Mouse (Mus musculus) midbrain, embryonic 13.5 days (tissue): ENCODE measurements around the gene Greb1. TPM values are rescaled to one million over a fixed set of nuclear protein-coding genes. Genes with fewer than 3 reads are reported as not detected.

Source experiments
- ATAC-seq: fragments of 200-750 bp; cut with Nextera tagmentation; 2 replicates; pipeline ENCODE4 v1.8.0; 2017; ENCODE audit warnings: mild to moderate bottlenecking, moderate TSS enrichment, moderate library complexity
- H3K27ac ChIP-seq: fragments of 300-500 bp; sonication (generic); 2 replicates; pipeline ENCODE4 v1.5.1; 2015; ENCODE audit warnings: inconsistent platforms, mild to moderate bottlenecking, moderate library complexity
- H3K27me3 ChIP-seq: fragments of 300-500 bp; sonication (generic); 2 replicates; pipeline ENCODE4 v1.6.1; 2015; ENCODE audit warnings: mild to moderate bottlenecking, inconsistent platforms
- H3K36me3 ChIP-seq: fragments of 300-500 bp; sonication (generic); 2 replicates; pipeline ENCODE4 v1.6.1; 2015; ENCODE audit warnings: mild to moderate bottlenecking, inconsistent platforms
- H3K4me1 ChIP-seq: fragments of 300-500 bp; sonication (generic); replicated peaks from 2 replicates; pipeline ENCODE4 v1.6.1; 2015; ENCODE audit warnings: inconsistent platforms
- H3K4me2 ChIP-seq: fragments of 300-500 bp; sonication (generic); replicated peaks from 2 replicates; pipeline ENCODE4 v1.6.1; 2015; ENCODE audit warnings: moderate library complexity, mild to moderate bottlenecking, inconsistent platforms
- H3K4me3 ChIP-seq: fragments of 300-500 bp; sonication (generic); replicated peaks from 2 replicates; pipeline ENCODE4 v1.5.1; 2015; ENCODE audit warnings: mild to moderate bottlenecking, inconsistent platforms
- H3K9ac ChIP-seq: fragments of 300-500 bp; sonication (generic); replicated peaks from 2 replicates; pipeline ENCODE4 v1.6.1; 2015; ENCODE audit warnings: mild to moderate bottlenecking, inconsistent platforms
- H3K9me3 ChIP-seq: fragments of 300-500 bp; sonication (generic); 2 replicates; pipeline ENCODE4 v1.6.1; 2016; ENCODE audit warnings: mild to moderate bottlenecking, inconsistent platforms
- WGBS: fragments of 180-500 bp; shearing (Covaris S2); methylation state at CpG from one replicate; pipeline ENCODE4 v1.1.7; 2015; 5-methylcytosine and 5-hydroxymethylcytosine counted together
- polyA plus RNA-seq: library from polyadenylated mRNA; unstranded; fragments of >200 nt; fragmentation: Nextera tagmentation; extraction: Ambion mirVana; gene quantifications from 2 replicates; pipeline ENCODE4 v1.2.1, GENCODE M21; 2015

Gene Greb1
- polyA plus RNA-seq, 1 experiment from 2014 or later: 2.7 TPM

DNA sequence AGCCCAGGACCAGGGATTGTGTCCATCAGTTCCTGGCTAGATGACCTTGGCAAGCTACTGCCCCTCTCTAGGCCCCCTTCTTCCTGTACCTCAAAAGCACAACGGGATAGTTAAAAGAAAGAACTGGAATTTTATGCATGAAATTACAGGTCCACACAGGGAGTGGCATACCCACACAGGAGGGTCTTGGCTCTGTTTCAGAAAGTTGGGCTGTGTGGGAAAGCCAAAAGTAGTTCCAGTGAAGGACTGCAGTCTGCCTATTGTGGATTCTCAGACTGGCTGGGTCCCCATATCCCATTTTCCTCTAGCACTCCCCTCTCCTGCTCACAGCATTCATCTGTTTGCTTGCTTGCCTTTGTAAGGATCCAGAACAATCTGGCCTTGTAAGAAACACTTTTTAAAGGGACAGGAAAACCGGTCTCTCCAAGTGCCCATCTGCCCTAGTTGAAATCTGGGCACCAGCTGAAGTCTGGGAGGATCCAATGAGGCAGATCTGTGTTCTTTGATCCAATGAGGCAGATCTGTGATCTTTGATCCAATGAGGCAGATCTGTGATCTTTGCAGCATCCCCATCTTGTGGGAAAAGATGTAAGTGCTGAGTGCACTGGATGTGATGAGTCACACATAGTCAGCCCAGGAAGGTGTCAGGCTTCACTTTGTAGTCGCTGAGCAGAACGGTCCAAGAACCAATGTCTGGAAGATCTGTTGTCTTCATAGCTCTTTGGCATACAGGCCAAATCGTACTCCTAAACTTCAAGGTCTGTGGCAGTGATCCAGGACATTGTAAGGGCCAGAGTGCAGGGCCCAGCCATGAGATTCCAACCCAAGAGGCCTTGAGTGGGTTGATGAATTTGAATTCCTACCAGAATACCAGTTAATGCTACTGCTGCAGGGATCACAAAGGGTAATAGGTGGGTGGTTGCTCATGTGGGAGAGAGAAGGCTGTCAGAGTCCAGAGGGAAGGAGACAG is 143.5 kb downstream of the Greb1 start:
- H3K27me3 ChIP-seq: peaks cover 39% of the 10 kb centered on the region
- H3K9ac ChIP-seq: no peak overlapping the region
- no peaks in the 10 kb centered on the region for H3K9me3 ChIP-seq
- H3K27ac ChIP-seq: no peak overlapping the region
- no peaks in the 10 kb centered on the region for H3K36me3 ChIP-seq
- H3K4me2 ChIP-seq: no peak overlapping the region
- peaks cover 8% of the 10 kb centered on the region for H3K4me1 ChIP-seq
- no peak overlapping the region for H3K4me3 ChIP-seq
- ATAC-seq: no peak
- WGBS: 79% methylated on average over 5 of the region's 5 CpGs

DNA sequence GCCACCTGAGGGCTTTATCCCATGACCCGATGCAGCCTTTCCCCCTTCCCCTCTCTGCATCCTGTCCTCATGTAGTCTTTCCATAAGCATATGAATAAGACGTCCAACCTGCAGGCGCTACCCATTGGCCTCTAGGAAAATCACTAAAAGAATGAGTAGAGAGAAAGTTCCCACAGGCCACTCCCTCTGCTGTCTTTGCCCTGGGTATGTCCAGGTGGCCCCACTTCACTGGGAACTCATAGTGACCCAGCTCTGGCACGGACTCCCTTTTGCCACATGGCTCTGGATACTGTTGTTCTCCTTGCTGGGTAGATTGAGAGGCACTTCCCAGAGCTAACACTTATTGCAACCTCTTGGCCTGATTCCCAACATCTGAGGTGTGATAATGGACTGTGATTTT is 145.1 kb downstream of the Greb1 start:
- no peaks in the 10 kb centered on the region for H3K36me3 ChIP-seq
- no peak overlapping the region for H3K9ac ChIP-seq
- no peak overlapping the region for H3K4me2 ChIP-seq
- no peak overlapping the region for H3K4me3 ChIP-seq
- H3K27ac ChIP-seq: no peak overlapping the region
- H3K27me3 ChIP-seq: peaks cover 45% of the 10 kb centered on the region
- 82% methylated on average over 4 of the region's 4 CpGs for WGBS
- peaks cover 8% of the 10 kb centered on the region for H3K4me1 ChIP-seq
- no peak for ATAC-seq
- H3K9me3 ChIP-seq: no peaks in the 10 kb centered on the region

DNA sequence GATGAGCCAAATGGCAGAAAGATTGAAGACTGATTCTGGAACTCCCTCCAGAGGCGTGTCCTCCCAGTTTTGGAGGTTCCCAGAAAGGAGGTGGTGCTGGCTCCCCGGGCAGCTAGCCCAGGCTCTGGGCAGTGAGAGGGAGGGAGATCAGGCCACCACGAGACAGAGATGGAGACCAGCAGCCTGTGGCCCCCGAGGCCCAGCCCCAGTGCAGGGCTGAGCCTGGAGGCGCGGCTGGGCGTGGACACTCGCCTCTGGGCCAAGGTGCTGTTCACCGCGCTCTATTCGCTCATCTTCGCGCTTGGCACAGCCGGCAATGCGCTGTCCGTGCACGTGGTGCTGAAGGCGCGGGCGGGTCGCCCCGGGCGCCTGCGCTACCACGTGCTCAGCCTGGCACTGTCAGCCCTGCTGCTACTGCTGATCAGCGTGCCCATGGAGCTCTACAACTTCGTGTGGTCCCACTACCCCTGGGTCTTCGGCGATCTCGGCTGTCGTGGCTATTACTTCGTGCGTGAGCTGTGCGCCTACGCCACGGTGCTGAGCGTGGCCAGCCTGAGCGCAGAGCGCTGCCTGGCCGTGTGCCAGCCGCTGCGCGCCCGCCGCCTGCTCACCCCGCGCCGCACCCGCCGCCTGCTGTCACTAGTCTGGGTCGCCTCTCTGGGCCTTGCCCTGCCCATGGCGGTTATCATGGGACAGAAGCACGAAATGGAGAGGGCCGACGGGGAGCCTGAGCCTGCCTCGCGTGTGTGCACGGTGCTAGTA is 147.2 kb downstream of the Greb1 start, which contains the start of gene Ntsr2:
Ntsr2 (plus strand) TSS at position 51 of the 762 bp plus-strand sequence.
- Histone ChIP-seq H3K36me3 (no peaks in the 10 kb centered on the region), H3K27ac (no peak within 1 kb of the TSS), H3K4me2 (peak within 1 kb of the TSS; percentile 62), H3K9ac (peak within 1 kb of the TSS; percentile 29; the same call in 1 of the 2 replicates), H3K9me3 (no peaks in the 10 kb centered on the region), H3K27me3 (peaks cover 45% of the 10 kb centered on the region), H3K4me1 (peaks cover 8% of the 10 kb centered on the region), H3K4me3 (peak within 1 kb of the TSS; percentile 34)
- peak; percentile 91 for ATAC-seq
- WGBS: 7% methylated on average over 57 of the region's 58 CpGs

DNA sequence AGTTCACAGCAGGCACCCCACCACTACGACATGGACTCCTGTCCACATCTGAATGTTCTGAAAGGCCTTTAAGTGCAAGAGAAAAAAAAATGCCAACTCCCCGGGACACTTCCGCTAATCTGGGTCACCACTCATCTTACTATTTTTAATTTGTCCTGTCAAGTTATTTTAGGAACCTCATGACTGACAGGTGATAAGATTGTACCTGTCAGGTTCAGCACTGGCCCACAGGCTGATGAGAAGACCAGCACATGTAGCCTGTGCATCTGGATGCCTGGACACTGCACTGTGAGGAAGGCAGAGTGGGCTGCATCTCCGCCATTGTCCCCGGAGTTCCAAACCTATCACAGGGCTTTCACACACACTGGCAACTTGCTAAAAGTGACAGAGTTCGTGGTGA is 150.9 kb downstream of the Greb1 start:
- Histone ChIP-seq H3K9ac (no peak overlapping the region), H3K27ac (no peak overlapping the region), H3K9me3 (no peaks in the 10 kb centered on the region), H3K4me2 (no peak overlapping the region), H3K36me3 (no peaks in the 10 kb centered on the region), H3K4me1 (peaks cover 12% of the 10 kb centered on the region), H3K27me3 (peaks cover 32% of the 10 kb centered on the region), H3K4me3 (no peak overlapping the region)
- no peak for ATAC-seq
- 89% methylated on average over 6 of the region's 6 CpGs for WGBS

DNA sequence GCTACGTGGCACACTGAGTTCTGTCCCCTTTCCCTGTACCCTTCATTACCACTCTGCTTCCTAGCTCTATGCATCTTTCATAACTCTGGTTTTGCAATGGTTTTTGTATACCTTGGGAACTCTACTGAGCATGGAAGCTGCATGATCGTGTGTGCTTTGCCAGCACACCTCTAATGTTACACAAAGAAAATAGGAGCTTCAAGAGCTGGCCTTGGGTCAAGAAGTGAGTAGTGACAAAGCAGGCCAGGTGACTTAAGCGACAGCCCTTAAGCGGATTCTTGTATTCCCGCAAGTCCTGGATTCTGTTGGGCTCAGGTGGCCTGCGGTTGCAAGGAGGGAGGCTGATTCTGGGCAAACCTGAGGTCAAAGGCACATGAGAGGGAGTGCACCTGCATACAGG is 152.4 kb downstream of the Greb1 start:
- 90% methylated on average over 6 of the region's 6 CpGs for WGBS
- H3K4me1 ChIP-seq: peaks cover 17% of the 10 kb centered on the region

DNA sequence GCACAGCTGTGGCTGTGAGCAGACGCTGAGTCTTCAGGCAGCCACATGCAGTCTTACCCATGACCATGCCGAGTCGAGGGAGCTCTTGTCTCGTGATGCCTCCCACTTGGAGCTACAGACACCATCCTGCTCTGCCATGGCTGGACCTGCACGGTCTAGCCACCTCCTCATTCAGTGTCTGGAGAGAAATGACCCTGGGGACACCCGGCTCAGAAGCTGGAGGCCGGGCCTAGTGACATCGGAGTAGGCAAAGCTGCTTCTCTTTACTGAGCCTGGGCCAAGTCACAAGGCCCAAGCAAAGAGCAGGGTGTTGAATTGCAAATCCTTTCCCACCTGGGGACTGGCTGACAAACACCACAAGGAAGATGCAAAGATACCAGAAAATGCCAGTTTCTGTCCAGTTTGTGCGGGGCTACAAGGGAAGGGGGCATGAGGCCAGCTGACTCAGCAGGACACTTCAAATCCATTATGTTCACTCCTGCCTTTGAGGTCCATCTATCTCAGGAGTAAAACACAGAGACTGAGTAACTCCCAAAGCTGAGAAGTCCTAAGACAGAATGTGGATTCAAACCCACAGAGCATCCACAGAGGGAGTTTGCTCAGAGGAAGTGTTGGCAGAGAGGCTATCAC is 153.8 kb downstream of the Greb1 start:
- no peak overlapping the region for H3K4me3 ChIP-seq
- no peak overlapping the region for H3K4me2 ChIP-seq
- 46% methylated on average over 9 of the region's 9 CpGs for WGBS
- peaks cover 16% of the 10 kb centered on the region for H3K4me1 ChIP-seq
- peaks cover 3% of the 10 kb centered on the region for H3K27me3 ChIP-seq
- H3K36me3 ChIP-seq: no peaks in the 10 kb centered on the region
- H3K9me3 ChIP-seq: no peaks in the 10 kb centered on the region
- ATAC-seq: no peak
- no peak overlapping the region for H3K9ac ChIP-seq
- H3K27ac ChIP-seq: no peak overlapping the region

More for the DNA sequence above, 152.4 kb downstream of the Greb1 start:
- Histone ChIP-seq H3K4me2 (no peak overlapping the region), H3K27ac (no peak overlapping the region), H3K4me3 (no peak overlapping the region), H3K9me3 (no peaks in the 10 kb centered on the region), H3K9ac (no peak overlapping the region), H3K27me3 (peaks cover 16% of the 10 kb centered on the region), H3K36me3 (no peaks in the 10 kb centered on the region)
- no peak for ATAC-seq

DNA sequence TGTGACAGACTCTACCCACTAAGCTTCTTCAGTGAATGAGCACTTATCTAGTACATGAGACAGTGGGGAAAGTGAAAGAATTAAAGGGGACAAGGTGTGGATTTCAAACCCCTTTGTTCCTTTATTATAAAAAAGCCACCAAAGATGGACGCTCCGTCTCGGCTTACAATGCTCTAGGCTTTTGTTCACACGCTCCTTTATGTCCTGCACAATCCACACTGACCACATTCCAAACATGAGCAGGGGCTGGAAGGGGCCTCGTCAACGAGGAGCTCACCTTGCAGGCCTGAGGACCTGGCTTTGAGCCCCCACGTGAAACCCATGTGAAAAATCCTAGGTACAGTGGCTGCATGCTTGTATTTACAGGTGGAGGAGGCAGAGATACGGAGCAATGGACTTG is 156.0 kb downstream of the Greb1 start:
- Histone ChIP-seq H3K36me3 (no peaks in the 10 kb centered on the region), H3K9me3 (no peaks in the 10 kb centered on the region), H3K4me2 (no peak overlapping the region), H3K9ac (no peak overlapping the region), H3K27me3 (no peaks in the 10 kb centered on the region), H3K27ac (no peak overlapping the region), H3K4me3 (no peak overlapping the region), H3K4me1 (peaks cover 16% of the 10 kb centered on the region)
- ATAC-seq: 0 out of 2 replicates have a peak, but pooled peaks have one; percentile 10
- WGBS: 36% methylated on average over 8 of the region's 8 CpGs

DNA sequence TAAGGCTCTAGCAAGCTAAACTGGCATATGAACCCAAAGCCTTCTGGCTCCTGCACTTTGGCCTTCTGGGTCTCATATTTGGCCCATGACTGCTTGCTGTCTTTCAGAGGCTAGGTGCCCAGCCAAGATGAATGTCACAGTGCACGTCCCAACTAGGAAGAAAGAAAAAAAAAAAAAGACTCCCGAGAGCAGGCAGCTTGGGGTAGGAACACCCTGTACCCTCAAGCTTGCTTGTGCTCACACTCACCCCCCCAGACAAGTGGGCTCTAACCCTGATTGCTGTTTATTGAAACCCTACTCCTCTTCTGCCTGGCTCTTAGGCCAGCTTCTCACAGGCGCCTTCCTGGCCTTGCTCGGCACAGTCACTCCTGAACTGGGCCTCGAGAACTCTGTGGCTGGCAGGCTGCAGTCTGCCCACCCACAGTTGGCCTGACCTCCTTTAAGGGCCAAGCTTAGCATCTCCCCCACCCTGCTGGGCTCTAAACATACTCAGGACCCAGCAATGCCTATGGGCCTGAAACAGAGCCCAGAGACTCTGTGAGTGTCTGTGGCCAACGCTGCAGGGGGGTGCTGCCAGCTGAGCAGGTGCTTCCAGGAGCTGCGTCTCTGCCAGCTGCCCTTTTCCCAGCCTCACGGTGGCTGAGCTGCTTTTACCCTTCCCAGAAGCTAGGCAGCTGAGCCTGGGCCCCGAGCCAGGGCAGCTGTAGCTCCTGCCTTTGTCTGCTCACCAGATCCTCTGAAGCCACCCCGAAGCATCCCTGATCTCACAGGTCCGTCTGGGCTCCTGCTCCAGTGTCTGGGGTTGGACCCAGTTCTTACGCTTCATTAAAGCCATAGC is 157.0 kb downstream of the Greb1 start:
- Histone ChIP-seq H3K9me3 (no peaks in the 10 kb centered on the region), H3K9ac (no peak overlapping the region), H3K27me3 (no peaks in the 10 kb centered on the region), H3K4me1 (peaks cover 16% of the 10 kb centered on the region), H3K4me3 (no peak overlapping the region), H3K27ac (peak overlapping the region; percentile 74), H3K36me3 (no peaks in the 10 kb centered on the region), H3K4me2 (no peak overlapping the region)
- WGBS: 32% methylated on average over 12 of the region's 12 CpGs
- ATAC-seq: peak; percentile 89

DNA sequence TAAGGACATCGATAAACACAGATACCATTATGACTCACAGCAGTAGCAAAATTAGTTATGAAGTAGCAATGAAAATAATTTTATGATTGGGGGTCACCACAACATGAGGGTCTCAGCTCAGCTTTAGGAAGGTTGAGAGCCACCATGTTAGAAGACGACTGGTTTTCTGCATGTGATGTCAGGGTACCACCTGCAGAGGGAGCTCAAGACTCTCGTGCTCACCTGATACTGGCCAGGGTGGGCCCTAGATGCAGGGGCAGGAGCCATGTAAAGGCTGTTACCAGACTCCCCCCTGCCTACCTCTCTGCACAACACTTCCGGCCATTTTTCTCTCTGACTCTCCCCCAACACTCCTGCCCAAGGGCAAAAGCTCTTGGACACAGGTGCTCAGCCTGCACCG is 158.7 kb downstream of the Greb1 start:
- Histone ChIP-seq H3K4me2 (no peak overlapping the region), H3K27ac (no peak overlapping the region), H3K9ac (no peak overlapping the region), H3K27me3 (no peaks in the 10 kb centered on the region), H3K4me3 (no peak overlapping the region), H3K9me3 (no peaks in the 10 kb centered on the region), H3K4me1 (peaks cover 16% of the 10 kb centered on the region), H3K36me3 (no peaks in the 10 kb centered on the region)
- WGBS: 63% methylated on average over 5 of the region's 5 CpGs
- no peak for ATAC-seq

DNA sequence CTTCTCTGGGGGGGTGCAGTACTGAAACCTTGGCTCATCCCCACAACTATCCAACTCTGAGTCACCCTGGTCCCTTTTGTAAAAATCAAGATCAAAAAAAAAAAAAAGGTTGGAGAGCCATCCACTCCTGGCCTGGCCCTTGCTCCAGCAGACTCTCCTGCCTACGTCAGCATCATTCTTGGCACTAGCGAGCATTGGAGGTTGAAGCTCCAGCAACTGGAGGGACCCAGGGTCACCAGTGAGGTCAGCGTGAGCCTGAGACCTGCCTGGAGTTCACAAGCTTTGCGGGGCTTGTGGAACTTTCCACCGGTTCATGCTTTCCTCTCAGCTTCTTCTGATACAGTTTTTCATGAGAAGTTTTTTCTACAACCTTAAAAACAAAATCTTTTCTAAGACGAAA is 160.6 kb downstream of the Greb1 start:
- no peak overlapping the region for H3K27ac ChIP-seq
- no peaks in the 10 kb centered on the region for H3K27me3 ChIP-seq
- H3K4me1 ChIP-seq: peaks cover 12% of the 10 kb centered on the region
- H3K9ac ChIP-seq: no peak overlapping the region
- no peaks in the 10 kb centered on the region for H3K9me3 ChIP-seq
- no peak overlapping the region for H3K4me2 ChIP-seq
- 90% methylated on average over 6 of the region's 6 CpGs for WGBS
- H3K4me3 ChIP-seq: no peak overlapping the region
- no peaks in the 10 kb centered on the region for H3K36me3 ChIP-seq
- no peak for ATAC-seq

DNA sequence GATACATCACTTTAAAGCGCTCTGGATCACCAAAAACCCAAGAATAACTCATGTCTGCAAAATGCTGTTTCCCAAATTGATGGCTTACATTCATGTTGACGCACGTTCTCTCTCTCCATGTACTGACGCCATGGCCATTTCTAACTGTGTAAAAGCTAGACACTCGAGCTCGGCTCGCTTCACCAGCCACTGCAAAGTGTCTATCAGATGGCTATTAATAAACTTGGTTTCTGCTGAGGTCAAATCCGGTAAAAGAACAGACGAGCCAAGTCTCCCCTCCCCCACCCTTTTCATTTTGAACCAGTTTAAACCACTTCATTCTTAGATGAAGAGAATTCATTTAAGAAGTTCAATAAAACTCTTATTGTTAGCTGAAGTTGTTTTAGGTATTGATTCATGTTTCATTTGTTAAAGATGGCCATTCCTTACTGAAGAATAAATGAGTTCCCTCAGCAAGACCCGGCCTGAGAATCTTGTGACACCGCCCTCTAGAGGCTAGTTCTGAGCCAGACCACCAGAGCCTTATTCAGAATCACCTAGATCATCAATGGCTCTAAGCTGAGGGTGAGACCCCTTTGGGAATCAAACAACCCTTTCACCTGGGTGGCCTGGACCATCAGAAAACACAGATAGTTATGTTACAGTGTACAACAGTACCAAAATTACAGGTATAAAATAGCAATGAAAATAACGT is 161.5 kb downstream of the Greb1 start:
- WGBS: 77% methylated on average over 12 of the region's 12 CpGs
- Histone ChIP-seq H3K9me3 (no peaks in the 10 kb centered on the region), H3K4me2 (no peak overlapping the region), H3K27me3 (no peaks in the 10 kb centered on the region), H3K9ac (no peak overlapping the region), H3K36me3 (no peaks in the 10 kb centered on the region), H3K4me3 (no peak overlapping the region), H3K27ac (no peak overlapping the region), H3K4me1 (peaks cover 10% of the 10 kb centered on the region)
- ATAC-seq: no peak
